Comparison of ENCODE assay signal across 9 mouse cellular contexts in the genomic region with DNA sequence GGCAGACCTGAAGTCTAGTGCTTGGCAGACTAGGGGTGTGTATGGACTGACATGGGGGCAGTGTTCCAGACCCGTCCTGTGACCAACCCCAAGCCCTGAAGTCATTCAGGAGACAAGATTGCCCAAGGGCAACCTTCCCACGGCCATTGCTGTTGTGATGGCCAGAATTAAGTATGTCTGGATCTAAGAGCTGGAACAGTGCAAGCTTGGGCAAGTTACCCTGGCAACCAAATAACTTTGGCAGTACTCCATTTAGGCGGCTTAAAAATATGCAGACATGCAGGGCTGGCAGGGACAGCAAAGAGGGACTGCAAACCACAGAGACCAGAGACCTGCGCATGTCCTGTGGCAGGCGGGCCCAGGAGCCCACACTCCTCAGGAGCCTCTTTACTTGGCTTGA. TPM values are rescaled to one million over a fixed set of nuclear protein-coding genes. Genes with fewer than 3 reads are reported as not detected.
DNase-seq lines count a peak whose midpoint lies in the region; ATAC-seq and TF ChIP-seq lines count a peak whose summit lies in the region.
"Had no signal": no experiment of that assay in that cellular context is flagged by ENCODE, and none has a peak within 500 bp of the region (broad histone marks: within the 10 kb centered on the region; RNA-seq: fewer than 3 reads in every experiment).

No protein-coding gene starts in this region.

- TF ChIP-seq CTCF in liver, postnatal 0 days (IDR thresholded peaks at IDR 0.05; ENCODE audit: low read depth) = no peak
- TF ChIP-seq CTCF in layer of hippocampus, adult 2 months (conservative IDR thresholded peaks at IDR 0.05) = no peak

- no peak for DNase-seq in liver, postnatal 0 days
- peak; percentile 74 to 88 for DNase-seq in layer of hippocampus, adult 2 months (ENCODE audit: low spot score in 2 of 2)
- peak; percentile 62 to 65 for DNase-seq in lung, postnatal 4 days
- no peak for DNase-seq in spleen, postnatal 10 days (ENCODE audit: low spot score in 2 of 2)
- DNase-seq in yolk sac, embryonic 10.5 days (ENCODE audit: low spot score) = no peak

- H3K36me3 ChIP-seq in liver, postnatal 0 days (replicated peaks; ENCODE audit: insufficient read depth, low read length) = no peaks in the 10 kb centered on the region
- no peaks in the 10 kb centered on the region for H3K36me3 ChIP-seq in liver, embryonic 12.5 days
- no peaks in the 10 kb centered on the region for H3K36me3 ChIP-seq in heart, embryonic 14.5 days (ENCODE audit: control insufficient read depth, insufficient read depth, low read length)
- H3K36me3 ChIP-seq: G1E had no signal

- TF ChIP-seq EP300 in liver, postnatal 0 days (IDR thresholded peaks at IDR 0.05; ENCODE audit: low read depth) = no peak

- no peaks in the 10 kb centered on the region for H3K9me3 ChIP-seq in liver, postnatal 0 days (ENCODE audit: low read length)
- H3K9me3 ChIP-seq in liver, embryonic 12.5 days (replicated peaks) = no peaks in the 10 kb centered on the region
- no peaks in the 10 kb centered on the region for H3K9me3 ChIP-seq in heart, embryonic 14.5 days (ENCODE audit: control insufficient read depth, low read length)

- ATAC-seq in liver, postnatal 0 days = 0 out of 2 replicates have a peak, but pooled peaks have one; percentile 14
- no peak for ATAC-seq in liver, embryonic 12.5 days
- peak; percentile 44 for ATAC-seq in common myeloid progenitor, adult 5-6 weeks (replicated peaks; ENCODE audit: low read depth, poor library complexity, severe bottlenecking)
- ATAC-seq in heart, embryonic 14.5 days (ENCODE audit: insufficient number of reproducible peaks, insufficient read depth, low FRiP score, low read depth) = peak; percentile 18; the same call in 1 of the 2 replicates

- peaks cover 19% of the 10 kb centered on the region for H3K4me1 ChIP-seq in liver, postnatal 0 days (ENCODE audit: insufficient read depth)
- peaks cover 76% of the 10 kb centered on the region for H3K4me1 ChIP-seq in liver, embryonic 12.5 days
- H3K4me1 ChIP-seq in heart, embryonic 14.5 days (ENCODE audit: control insufficient read depth in 2 of 2, insufficient read depth in 2 of 2, low read length in 2 of 2) = peaks cover 75 to 92% of the 10 kb centered on the region in 2 experiments

- no peak overlapping the region for H3K4me2 ChIP-seq in liver, postnatal 0 days (ENCODE audit: low read depth, low read length)
- H3K4me2 ChIP-seq in liver, embryonic 12.5 days = no peak overlapping the region
- 0 out of 2 replicates have a peak overlapping the region, but pooled peaks have one; percentile 14 for H3K4me2 ChIP-seq in heart, embryonic 14.5 days (ENCODE audit: low read length)

- H3K4me3 ChIP-seq in liver, postnatal 0 days (ENCODE audit: low read depth, low read length) = no peak overlapping the region
- no peak overlapping the region for H3K4me3 ChIP-seq in liver, embryonic 12.5 days
- no peak overlapping the region for H3K4me3 ChIP-seq in heart, embryonic 14.5 days (ENCODE audit: control insufficient read depth in 1 of 2, insufficient read depth in 1 of 2, low read depth in 1 of 2, low read length in 2 of 2)
- H3K4me3 ChIP-seq in layer of hippocampus, adult 2 months = peak overlapping the region; percentile 23

- H3K27me3 ChIP-seq in liver, postnatal 0 days (ENCODE audit: insufficient read depth, low read length) = no peaks in the 10 kb centered on the region
- H3K27me3 ChIP-seq in liver, embryonic 12.5 days (replicated peaks) = no peaks in the 10 kb centered on the region
- H3K27me3 ChIP-seq in heart, embryonic 14.5 days (ENCODE audit: control insufficient read depth, insufficient read depth, low read length) = no peaks in the 10 kb centered on the region

- H3K9ac ChIP-seq in liver, postnatal 0 days (replicated peaks) = no peak overlapping the region
- H3K9ac ChIP-seq in liver, embryonic 12.5 days = no peak overlapping the region
- peak overlapping the region; percentile 6; the same call in 1 of the 2 replicates for H3K9ac ChIP-seq in heart, embryonic 14.5 days (ENCODE audit: low read length)

- H3K27ac ChIP-seq in liver, postnatal 0 days (ENCODE audit: low read depth) = no peak overlapping the region
- no peak overlapping the region for H3K27ac ChIP-seq in liver, embryonic 12.5 days
- H3K27ac ChIP-seq in heart, embryonic 14.5 days (replicated peaks in 1 of 2; ENCODE audit: control insufficient read depth in 1 of 2, insufficient read depth in 1 of 2, low read depth in 2 of 2, low read length in 2 of 2) = peak overlapping the region; percentile 32 to 87
- H3K27ac ChIP-seq in layer of hippocampus, adult 2 months = peak overlapping the region; percentile 78

- WGBS in liver, postnatal 0 days (ENCODE audit: insufficient replicate concordance) = 59% methylated on average over 5 of the region's 5 CpGs
- WGBS in liver, embryonic 12.5 days (ENCODE audit: insufficient replicate concordance) = 68% methylated on average over 5 of the region's 5 CpGs
- WGBS in heart, embryonic 14.5 days = 39% methylated on average over 5 of the region's 5 CpGs

RNA-seq across cellular contexts. Expression of a gene that starts 35.8 kb away (rescaled TPM):
- 1.5 TPM in 2 replicates for polyA plus RNA-seq in liver, postnatal 0 days (2015; fragmentation: Nextera tagmentation; extraction: Ambion mirVana)
- polyA plus RNA-seq in liver, embryonic 12.5 days (2016; fragmentation: Nextera tagmentation; extraction: Ambion mirVana) = 3.3 and 3.4 TPM in 2 replicates
- total RNA-seq in common myeloid progenitor, adult 5-6 weeks (2017) = 0.82 and 2.4 TPM in 2 replicates
- 7.2 and 8.2 TPM in 2 replicates for polyA plus RNA-seq in heart, embryonic 14.5 days (2014; fragmentation: Nextera tagmentation; extraction: Ambion mirVana)
- 10 to 100 TPM; 68.4 to 68.5 TPM for total RNA-seq in layer of hippocampus, adult 2 months (2021)
- polyA plus RNA-seq: G1E had no signal

Comparison
In these comparisons a context has a peak if more than half of its experiments do, and no peak if none do; other contexts are left out.
1. DNase-seq: peak in layer of hippocampus, adult 2 months (2 of 2) and lung, postnatal 4 days (2 of 2); none in liver, postnatal 0 days (single experiment), spleen, postnatal 10 days (0 of 2) and yolk sac, embryonic 10.5 days (single experiment).
2. H3K27ac ChIP-seq: peak in heart, embryonic 14.5 days (2 of 2) and layer of hippocampus, adult 2 months (single experiment); none in liver, postnatal 0 days (single experiment) and liver, embryonic 12.5 days (single experiment).